Mouse (Mus musculus) cerebral cortex, adult 2 months (tissue): ENCODE results near the gene Nipa2.

Experiments used
- WGBS: fragments of 180-500 bp; shearing (Covaris S2); methylation state at CpG from one replicate; pipeline ENCODE4 v1.1.7; 2018; 5-methylcytosine and 5-hydroxymethylcytosine counted together

Gene Nipa2

DNA sequence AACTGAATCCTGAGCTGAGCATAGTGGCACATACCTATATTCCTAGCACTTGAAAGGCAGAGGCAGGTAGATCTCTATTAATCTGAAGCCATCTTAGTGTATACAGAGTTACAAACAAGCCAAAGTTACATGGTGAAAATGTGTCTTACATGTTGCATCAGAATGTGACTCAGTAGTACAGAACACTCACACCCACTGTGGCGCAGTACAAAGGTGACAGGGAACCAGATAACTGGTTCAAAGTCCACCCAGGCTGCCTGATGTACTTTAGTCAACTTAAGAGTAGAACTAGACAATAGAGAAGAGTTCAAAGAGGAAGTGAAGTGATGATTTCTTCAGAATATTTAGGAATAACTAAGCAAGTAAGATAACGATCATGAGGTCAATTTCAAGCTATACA is 27.3 kb downstream of the Nipa2 start:
- 92% methylated on average over 2 of the region's 2 CpGs for WGBS

DNA sequence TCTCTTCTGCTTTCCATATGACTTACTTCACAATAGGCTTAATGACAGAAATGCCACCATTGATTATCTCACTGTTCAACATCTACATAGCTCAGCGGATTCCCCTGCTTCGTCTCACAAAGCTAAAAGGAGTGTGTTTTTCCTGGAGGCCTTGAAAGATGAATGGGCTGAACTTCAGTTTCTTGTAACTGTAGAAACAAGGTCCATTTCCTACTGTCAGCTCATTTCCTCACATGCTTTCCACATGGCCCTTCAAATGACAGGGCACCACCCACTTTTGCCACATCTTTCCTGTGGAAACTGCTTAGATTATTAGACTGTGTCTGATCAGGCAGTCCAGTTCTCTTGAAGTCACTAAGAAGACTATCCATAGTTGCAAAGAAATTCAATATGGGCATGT is 33.6 kb downstream of the Nipa2 start:
- WGBS: 86% methylated on average over 2 of the region's 2 CpGs

DNA sequence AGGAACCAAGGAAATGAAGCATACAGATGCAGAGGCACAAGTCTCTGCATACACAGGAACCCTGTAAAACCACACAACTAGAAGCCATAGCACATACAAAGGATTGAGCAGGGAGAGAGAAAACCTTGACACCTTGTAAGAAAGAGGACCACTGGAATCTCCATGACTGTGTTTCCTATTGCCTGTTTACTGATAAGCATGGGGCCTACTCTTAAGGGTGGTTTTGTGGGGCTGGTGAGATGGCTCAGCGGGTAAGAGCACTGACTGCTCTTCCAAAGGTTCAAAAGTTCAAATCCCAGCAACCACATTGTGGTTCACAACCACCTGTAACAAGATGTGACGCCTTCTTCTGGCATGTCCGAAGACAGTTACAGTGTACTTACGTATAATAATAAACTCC is 35.0 kb downstream of the Nipa2 start:
- 91% methylated on average over 4 of the region's 4 CpGs for WGBS

DNA sequence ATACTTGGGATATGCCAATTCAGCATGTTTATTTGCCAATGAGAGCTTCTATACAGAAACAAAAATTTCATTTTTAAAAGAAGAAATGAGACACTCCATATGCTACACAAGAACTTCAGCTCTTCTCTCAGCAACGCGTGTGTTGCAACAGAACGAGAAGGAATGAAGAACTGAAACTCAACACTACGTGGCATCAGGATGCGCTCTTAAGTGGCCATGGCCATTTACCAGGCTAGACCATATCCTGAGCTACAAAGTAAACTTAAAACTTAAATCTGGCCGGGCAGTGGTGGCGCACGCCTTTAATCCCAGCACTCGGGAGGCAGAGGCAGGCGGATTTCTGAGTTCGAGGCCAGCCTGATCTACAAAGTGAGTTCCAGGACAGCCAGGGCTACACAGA is 43.9 kb downstream of the Nipa2 start:
- WGBS: 95% methylated on average over 11 of the region's 11 CpGs

DNA sequence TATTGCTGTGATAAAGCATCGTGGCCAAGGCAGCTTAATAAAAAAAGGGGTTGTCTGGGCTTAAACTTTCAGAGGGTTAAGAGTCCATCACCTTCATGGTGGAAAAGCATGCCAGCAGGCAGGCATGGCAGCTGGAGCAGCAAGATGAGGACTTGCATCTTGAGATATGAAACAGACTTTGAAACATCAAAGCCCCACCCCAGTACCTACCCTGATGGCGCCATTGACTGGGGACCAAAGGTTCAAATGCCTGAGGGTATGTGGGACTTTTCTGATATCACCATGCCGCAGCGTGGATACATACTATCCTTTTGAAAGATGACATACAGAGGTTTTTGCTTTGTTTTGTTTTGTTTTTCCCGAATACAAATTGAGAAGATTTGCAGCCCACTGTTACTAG is 50.2 kb downstream of the Nipa2 start:
- 98% methylated on average over 5 of the region's 5 CpGs for WGBS

- 69% methylated on average over 8 of the region's 8 CpGs for WGBS
These were observed 50.9 kb downstream of the Nipa2 start for GRCm38 (mm10) chr7:55911371-55911770.

GRCm38 (mm10) chr7:55910356-55910755 is 51.9 kb downstream of the Nipa2 start:
- WGBS: 56% methylated on average over 2 of the region's 2 CpGs

GRCm38 (mm10) chr7:55909519-55909918 is 52.8 kb downstream of the Nipa2 start:
- WGBS: 89% methylated on average over 1 of the region's 1 CpGs

DNA sequence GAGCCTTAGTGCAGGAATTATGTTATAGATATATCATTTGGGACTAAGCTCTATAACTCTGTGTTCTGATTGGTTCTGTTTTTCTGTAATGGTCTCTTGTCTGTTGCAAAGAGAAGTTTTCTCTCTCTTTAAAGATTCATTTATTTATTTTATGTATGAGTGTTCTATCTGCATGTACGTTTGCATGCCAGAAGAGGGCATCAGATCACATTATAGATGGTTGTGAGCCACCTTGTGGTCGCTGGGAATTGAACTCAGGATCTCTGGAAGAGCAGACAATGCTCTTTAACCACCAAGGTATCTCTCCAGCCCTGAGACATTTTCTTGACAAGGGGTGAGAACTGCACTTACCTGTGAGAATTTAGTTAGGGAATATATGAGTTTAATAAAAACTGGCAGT is 56.8 kb downstream of the Nipa2 start:
- WGBS: 74% methylated on average over 2 of the region's 2 CpGs

- 62% methylated on average over 5 of the region's 5 CpGs for WGBS
These were observed 58.5 kb downstream of the Nipa2 start for GRCm38 (mm10) chr7:55903766-55904165.

DNA sequence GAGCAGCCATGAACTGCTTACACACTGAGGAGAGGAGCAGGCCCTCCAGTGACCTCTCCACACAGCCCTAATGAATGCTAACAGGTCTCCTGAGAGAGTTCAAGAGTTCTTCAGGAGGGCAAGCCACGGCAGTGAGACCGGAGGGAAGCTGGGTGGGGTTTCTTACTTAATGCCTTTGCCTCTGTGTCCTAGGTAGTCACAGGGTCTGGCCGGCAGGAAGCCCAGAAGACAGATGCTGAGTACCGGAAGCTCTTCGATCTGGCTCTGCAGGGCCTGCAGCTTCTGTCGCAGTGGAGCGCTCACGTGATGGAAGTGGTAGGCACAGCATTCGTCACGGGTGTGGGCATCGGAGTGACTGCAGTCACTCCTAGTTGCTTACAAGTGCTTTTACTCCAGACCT is 70.5 kb downstream of the Nipa2 start:
- 61% methylated on average over 11 of the region's 11 CpGs for WGBS

DNA sequence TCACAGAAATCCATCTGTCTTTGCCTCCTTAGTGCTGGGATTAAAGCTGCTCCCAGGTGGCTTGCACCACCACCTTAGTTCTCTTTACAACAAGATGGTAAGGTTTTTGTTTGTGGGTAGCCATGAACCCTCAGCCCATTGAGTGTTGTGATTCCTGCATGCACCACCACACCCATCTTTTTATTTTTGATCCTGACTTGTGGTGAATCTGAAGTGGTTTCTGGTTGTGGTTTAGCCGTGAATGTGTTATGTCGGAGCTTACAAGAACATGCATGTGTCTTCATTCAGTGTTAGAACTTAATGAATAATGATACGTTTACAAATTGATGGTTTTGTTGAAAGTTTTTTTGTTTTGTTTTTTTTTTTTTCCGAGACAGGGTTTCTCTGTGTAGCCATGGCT is 72.3 kb downstream of the Nipa2 start:
- WGBS: 83% methylated on average over 4 of the region's 4 CpGs

DNA sequence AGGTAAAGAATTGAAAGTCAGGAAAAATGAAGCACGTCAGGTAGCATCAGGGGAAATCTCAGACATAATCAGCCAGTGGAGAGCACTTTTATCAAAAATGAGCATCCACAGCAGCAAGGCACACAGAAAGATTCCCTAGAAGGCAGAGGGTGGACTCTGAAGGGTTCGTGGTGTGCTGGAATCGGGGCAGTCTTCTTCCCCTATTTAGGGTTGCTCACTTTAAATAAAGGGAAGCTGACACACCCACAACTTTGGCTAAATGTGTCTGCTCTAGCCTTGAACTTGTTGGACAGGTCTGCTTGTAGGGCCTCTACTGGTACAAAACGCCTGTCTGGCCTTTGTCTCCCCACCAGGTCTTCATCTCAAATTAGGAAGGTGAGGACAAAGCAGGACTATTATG is 73.7 kb downstream of the Nipa2 start:
- WGBS: 86% methylated on average over 4 of the region's 4 CpGs
